Mouse (Mus musculus) forebrain, embryonic 11.5 days (tissue): ENCODE results near the gene CN725425. TPM values are rescaled to one million over a fixed set of nuclear protein-coding genes. Genes with fewer than 3 reads are reported as not detected.

ENCODE experiments used
- ATAC-seq: fragments of 200-750 bp; cut with Nextera tagmentation; replicated peaks from 2 replicates; pipeline ENCODE4 v1.8.0; 2017; ENCODE audit warnings: moderate TSS enrichment; ENCODE audit not compliant: low FRiP score
- DNase-seq: peaks from one replicate; pipeline ENCODE4 v3.0.0-alpha.2; 2017; ENCODE audit warnings: low spot score
- H3K27ac ChIP-seq: fragments of 300-500 bp; sonication (generic); 2 replicates; pipeline ENCODE4 v1.5.1; 2014; ENCODE audit warnings: low read depth, low read length
- H3K27me3 ChIP-seq: fragments of 300-500 bp; sonication (generic); 2 replicates; pipeline ENCODE4 v1.6.1; 2014; ENCODE audit warnings: mild to moderate bottlenecking, low read length, mixed read lengths; ENCODE audit not compliant: control insufficient read depth, insufficient read depth
- H3K36me3 ChIP-seq: fragments of 300-500 bp; sonication (generic); 2 replicates; pipeline ENCODE4 v1.6.1; 2014; ENCODE audit warnings: mild to moderate bottlenecking, low read length, moderate library complexity, mixed read lengths; ENCODE audit not compliant: control insufficient read depth, insufficient read depth
- H3K4me1 ChIP-seq: fragments of 300-500 bp; sonication (generic); replicated peaks from 2 replicates; pipeline ENCODE4 v1.6.1; 2014; ENCODE audit warnings: low read length, mixed read lengths; ENCODE audit not compliant: control insufficient read depth, insufficient read depth
- H3K4me2 ChIP-seq: fragments of 300-500 bp; sonication (generic); 2 replicates; pipeline ENCODE4 v1.6.1; 2014; ENCODE audit warnings: low read depth, mild to moderate bottlenecking, low read length, moderate library complexity, mixed read lengths; ENCODE audit not compliant: severe bottlenecking
- H3K4me3 ChIP-seq: fragments of 300-500 bp; sonication (generic); 2 replicates; pipeline ENCODE4 v1.5.1; 2014; ENCODE audit warnings: low read depth, low read length
- H3K9ac ChIP-seq: fragments of 300-500 bp; sonication (generic); 2 replicates; pipeline ENCODE4 v1.6.1; 2014; ENCODE audit warnings: low read length
- H3K9me3 ChIP-seq: fragments of 300-500 bp; sonication (generic); 2 replicates; pipeline ENCODE4 v1.6.1; 2016; ENCODE audit warnings: low read length, mixed read lengths; ENCODE audit not compliant: control insufficient read depth
- WGBS: fragments of 180-500 bp; shearing (Covaris S2); extraction: QIAGEN DNeasy Blood & Tissue Kit; methylation state at CpG from one replicate; pipeline ENCODE4 v1.1.7; 2014; 5-methylcytosine and 5-hydroxymethylcytosine counted together
- polyA plus RNA-seq: library from polyadenylated mRNA; unstranded; fragments of >200 nt; fragmentation: Nextera tagmentation; extraction: Ambion mirVana; gene quantifications from 2 replicates; pipeline ENCODE4 v1.2.1, GENCODE M21; 2014

CN725425 gene
- polyA plus RNA-seq, 1 experiment from 2014 or later = 0.12 TPM

- Histone ChIP-seq H3K4me3 (no peak overlapping the region), H3K27me3 (no peaks in the 10 kb centered on the region), H3K4me2 (no peak overlapping the region), H3K27ac (no peak overlapping the region), H3K36me3 (no peaks in the 10 kb centered on the region; the same call in 1 of the 2 replicates), H3K4me1 (no peaks in the 10 kb centered on the region), H3K9me3 (no peaks in the 10 kb centered on the region), H3K9ac (no peak overlapping the region)
- no peak for DNase-seq
- WGBS = 79% methylated on average over 4 of the region's 4 CpGs
- ATAC-seq = no peak
Observed at GRCm38 (mm10) chr15:91171332-91171731, 28.0 kb upstream of the CN725425 start.

GRCm38 (mm10) chr15:91172193-91172592, 27.1 kb upstream of the CN725425 start:
- Histone ChIP-seq H3K4me2 (no peak overlapping the region), H3K27me3 (no peaks in the 10 kb centered on the region), H3K4me3 (no peak overlapping the region), H3K4me1 (no peaks in the 10 kb centered on the region), H3K27ac (no peak overlapping the region), H3K9ac (no peak overlapping the region), H3K9me3 (no peaks in the 10 kb centered on the region), H3K36me3 (no peaks in the 10 kb centered on the region; the same call in 1 of the 2 replicates)
- DNase-seq (no peak), ATAC-seq (no peak)
- WGBS = 72% methylated on average over 4 of the region's 4 CpGs

GRCm38 (mm10) chr15:91178656-91179314, 20.5 kb upstream of the CN725425 start:
- no peak overlapping the region for H3K27ac ChIP-seq
- H3K4me1 ChIP-seq = peaks cover 4% of the 10 kb centered on the region; the same call in 1 of the 2 replicates
- H3K4me2 ChIP-seq = no peak overlapping the region
- 87% methylated on average over 9 of the region's 9 CpGs for WGBS
- no peaks in the 10 kb centered on the region for H3K9me3 ChIP-seq
- H3K9ac ChIP-seq = no peak overlapping the region
- no peaks in the 10 kb centered on the region for H3K27me3 ChIP-seq
- no peak overlapping the region for H3K4me3 ChIP-seq
- no peaks in the 10 kb centered on the region; the same call in 1 of the 2 replicates for H3K36me3 ChIP-seq
- DNase-seq = no peak
- no peak for ATAC-seq

GRCm38 (mm10) chr15:91179911-91180622, 19.2 kb upstream of the CN725425 start:
- Histone ChIP-seq H3K27ac (no peak overlapping the region; the same call in 1 of the 2 replicates), H3K4me2 (no peak overlapping the region), H3K4me1 (peaks cover 4% of the 10 kb centered on the region; the same call in 1 of the 2 replicates), H3K27me3 (no peaks in the 10 kb centered on the region), H3K36me3 (no peaks in the 10 kb centered on the region; the same call in 1 of the 2 replicates), H3K9me3 (no peaks in the 10 kb centered on the region), H3K9ac (no peak overlapping the region), H3K4me3 (no peak overlapping the region)
- ATAC-seq (peak; percentile 42; the same call in 1 of the 2 replicates), DNase-seq (no peak)
- 67% methylated on average over 15 of the region's 15 CpGs for WGBS

GRCm38 (mm10) chr15:91186358-91186757, 12.9 kb upstream of the CN725425 start:
- Histone ChIP-seq H3K9ac (no peak overlapping the region), H3K4me2 (no peak overlapping the region), H3K27ac (no peak overlapping the region), H3K4me1 (peaks cover 3% of the 10 kb centered on the region; the same call in 1 of the 2 replicates), H3K27me3 (no peaks in the 10 kb centered on the region), H3K36me3 (no peaks in the 10 kb centered on the region), H3K4me3 (no peak overlapping the region), H3K9me3 (no peaks in the 10 kb centered on the region)
- DNase-seq (no peak), ATAC-seq (no peak)
- WGBS = 80% methylated on average over 6 of the region's 6 CpGs

- H3K4me2 ChIP-seq = peak overlapping the region; percentile 91
- ATAC-seq (no peak), DNase-seq (no peak)
- 0 out of 2 replicates have a peak overlapping the region, but pooled peaks have one; percentile 7 for H3K27ac ChIP-seq
- no peaks in the 10 kb centered on the region for H3K9me3 ChIP-seq
- H3K4me3 ChIP-seq = peak overlapping the region; percentile 58
- H3K4me1 ChIP-seq = peaks cover 3% of the 10 kb centered on the region; the same call in 1 of the 2 replicates
- no peaks in the 10 kb centered on the region for H3K27me3 ChIP-seq
- 11% methylated on average over 4 of the region's 4 CpGs for WGBS
- H3K9ac ChIP-seq = peak overlapping the region; percentile 73
- H3K36me3 ChIP-seq = no peaks in the 10 kb centered on the region
Observed at GRCm38 (mm10) chr15:91190026-91190425, 9.3 kb upstream of the CN725425 start.

GRCm38 (mm10) chr15:91190519-91191207, 8.6 kb upstream of the CN725425 start:
- Histone ChIP-seq H3K9me3 (no peaks in the 10 kb centered on the region), H3K27me3 (no peaks in the 10 kb centered on the region), H3K4me2 (peak overlapping the region; percentile 91), H3K36me3 (no peaks in the 10 kb centered on the region), H3K4me1 (peaks cover 3% of the 10 kb centered on the region; the same call in 1 of the 2 replicates), H3K4me3 (peak overlapping the region; percentile 58), H3K27ac (peak overlapping the region; percentile 74), H3K9ac (peak overlapping the region; percentile 73)
- DNase-seq (no peak), ATAC-seq (no peak)
- WGBS = 31% methylated on average over 17 of the region's 17 CpGs

GRCm38 (mm10) chr15:91191412-91192222, 7.7 kb upstream of the CN725425 start, which contains the start of gene Abcd2:
Gene Abcd2 (minus strand): TSS chr15:91191799.
- Histone ChIP-seq H3K9ac (peak within 1 kb of the TSS; percentile 73), H3K36me3 (no peaks in the 10 kb centered on the region), H3K9me3 (no peaks in the 10 kb centered on the region), H3K27ac (peak within 1 kb of the TSS; percentile 74), H3K4me3 (peak within 1 kb of the TSS; percentile 58), H3K4me1 (peaks cover 3% of the 10 kb centered on the region; the same call in 1 of the 2 replicates), H3K4me2 (peak within 1 kb of the TSS; percentile 91), H3K27me3 (no peaks in the 10 kb centered on the region)
- under 1% methylated on average over 22 of the region's 22 CpGs for whole genome bisulfite sequencing
- peak; percentile 90 for DNase-seq
- ATAC-seq = peak; percentile 97
